Mouse (Mus musculus) hindbrain, embryonic 15.5 days (tissue): ENCODE results near the gene Plekhf1. TPM values are rescaled to one million over a fixed set of nuclear protein-coding genes. Genes with fewer than 3 reads are reported as not detected.
A peak's percentile ranks its signal among the peaks of the same experiment; 100 is the strongest.

ENCODE experiments used
- ATAC-seq: fragments of 200-750 bp; cut with Nextera tagmentation; 2 replicates; pipeline ENCODE4 v1.8.0; 2017; ENCODE audit warnings: low read depth, moderate number of reproducible peaks, moderate TSS enrichment; ENCODE audit not compliant: low FRiP score
- H3K27ac ChIP-seq: fragments of 300-500 bp; sonication (generic); replicated peaks from 2 replicates; pipeline ENCODE4 v1.5.1; 2015; ENCODE audit warnings: mild to moderate bottlenecking, inconsistent platforms
- H3K27me3 ChIP-seq: fragments of 300-500 bp; sonication (generic); 2 replicates; pipeline ENCODE4 v1.6.1; 2015; ENCODE audit warnings: control low read depth, inconsistent platforms
- H3K36me3 ChIP-seq: fragments of 300-500 bp; sonication (generic); 2 replicates; pipeline ENCODE4 v1.6.1; 2015; ENCODE audit warnings: control low read depth, inconsistent platforms
- H3K4me1 ChIP-seq: fragments of 300-500 bp; sonication (generic); replicated peaks from 2 replicates; pipeline ENCODE4 v1.6.1; 2015; ENCODE audit warnings: control low read depth, inconsistent platforms
- H3K4me2 ChIP-seq: fragments of 300-500 bp; sonication (generic); 2 replicates; pipeline ENCODE4 v1.6.1; 2015; ENCODE audit warnings: moderate library complexity, mild to moderate bottlenecking, inconsistent platforms
- H3K4me3 ChIP-seq: fragments of 300-500 bp; sonication (generic); 2 replicates; pipeline ENCODE4 v1.5.1; 2015; ENCODE audit warnings: mild to moderate bottlenecking, inconsistent platforms
- H3K9ac ChIP-seq: fragments of 300-500 bp; sonication (generic); 2 replicates; pipeline ENCODE4 v1.6.1; 2015; ENCODE audit warnings: inconsistent platforms
- H3K9me3 ChIP-seq: fragments of 300-500 bp; sonication (generic); 2 replicates; pipeline ENCODE4 v1.6.1; 2016; ENCODE audit warnings: control low read depth, inconsistent platforms
- WGBS: fragments of 180-500 bp; shearing (Covaris S2); methylation state at CpG from one replicate; pipeline ENCODE4 v1.1.7; 2015; 5-methylcytosine and 5-hydroxymethylcytosine counted together
- polyA plus RNA-seq: library from polyadenylated mRNA; unstranded; fragments of >200 nt; fragmentation: Nextera tagmentation; extraction: Ambion mirVana; gene quantifications from 2 replicates; pipeline ENCODE4 v1.2.1, GENCODE M21; 2015

Gene Plekhf1
- polyA plus RNA-seq: 0.76 and 0.88 TPM in 2 replicates

DNA sequence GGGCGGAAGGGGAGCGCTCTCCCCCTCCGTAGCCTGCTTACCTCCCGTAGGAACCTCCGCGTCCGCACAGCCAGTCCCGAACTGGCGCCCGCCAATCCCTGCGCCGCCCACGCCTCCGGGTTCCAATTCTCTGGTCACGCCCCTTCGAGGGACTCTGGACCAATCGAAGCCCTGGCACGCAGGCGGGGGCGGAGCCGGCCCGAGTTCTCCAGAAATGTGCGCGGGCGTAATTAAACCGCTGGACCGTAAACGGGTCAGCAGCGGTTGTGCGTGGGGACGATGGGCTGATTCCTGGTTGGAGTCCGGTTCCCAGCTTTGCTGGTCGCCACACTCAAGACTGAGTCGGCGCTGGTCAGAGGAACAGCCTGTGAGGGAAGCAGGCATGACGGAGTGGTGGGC, at the start of gene Plekhf1:
Gene Plekhf1 (minus strand): TSS at position 117 of the 399 bp plus-strand sequence.
- H3K36me3 ChIP-seq: no peaks in the 10 kb centered on the region
- H3K4me2 ChIP-seq: peak within 1 kb of the TSS; percentile 85
- peak within 1 kb of the TSS; percentile 49 for H3K4me3 ChIP-seq
- peak; percentile 91 for ATAC-seq
- WGBS: under 1% methylated on average over 36 of the region's 36 CpGs
- no peak within 1 kb of the TSS for H3K27ac ChIP-seq
- H3K4me1 ChIP-seq: peaks cover 12% of the 10 kb centered on the region
- H3K27me3 ChIP-seq: peaks cover 16% of the 10 kb centered on the region; the same call in 1 of the 2 replicates
- H3K9me3 ChIP-seq: no peaks in the 10 kb centered on the region
- H3K9ac ChIP-seq: peak within 1 kb of the TSS; percentile 26

DNA sequence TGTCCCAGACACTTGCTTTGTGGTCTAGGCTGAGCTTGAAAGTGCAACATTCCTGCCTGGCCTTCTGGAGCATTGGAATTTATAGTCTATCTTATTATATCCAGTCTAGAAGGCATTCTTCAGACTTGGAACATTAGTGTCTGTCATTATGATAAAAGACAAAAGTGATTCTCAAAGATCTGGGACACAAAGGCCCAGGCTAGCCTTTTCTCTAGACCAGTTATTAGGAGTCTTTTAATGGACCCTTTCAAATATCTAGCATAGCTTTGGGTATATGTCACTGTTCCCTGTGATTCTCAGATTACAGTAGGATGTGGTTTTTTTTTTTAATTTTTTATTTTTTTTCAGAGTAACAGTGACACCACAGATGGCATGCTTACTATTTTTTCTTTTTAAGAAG, 44.7 kb upstream of the Plekhf1 start:
- Histone ChIP-seq H3K4me3 (no peak overlapping the region), H3K9ac (no peak overlapping the region), H3K27ac (no peak overlapping the region), H3K27me3 (no peaks in the 10 kb centered on the region), H3K36me3 (peaks cover 3% of the 10 kb centered on the region; the same call in 1 of the 2 replicates), H3K9me3 (no peaks in the 10 kb centered on the region), H3K4me2 (no peak overlapping the region), H3K4me1 (peaks cover 18% of the 10 kb centered on the region)
- no peak for ATAC-seq

DNA sequence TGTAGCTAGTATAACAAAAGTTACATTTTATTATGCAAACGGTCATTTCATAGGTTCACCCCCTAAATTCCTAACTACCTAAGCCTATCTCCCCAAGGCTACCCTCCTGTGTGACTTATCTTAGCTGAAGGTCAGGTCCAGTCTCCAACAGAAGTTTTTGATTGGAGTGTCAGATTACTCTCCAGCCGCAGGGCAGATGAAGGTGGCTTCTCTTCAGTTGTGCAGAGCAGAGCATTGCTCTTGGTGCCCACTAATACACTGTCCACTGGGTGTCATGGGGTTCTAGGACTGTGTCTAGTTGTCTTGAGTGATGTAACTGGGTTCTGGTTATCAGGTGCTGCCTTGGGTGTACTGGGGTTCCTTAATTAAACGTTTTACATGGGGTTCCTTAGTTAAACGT, 44.0 kb upstream of the Plekhf1 start:
- no peaks in the 10 kb centered on the region for H3K27me3 ChIP-seq
- peak overlapping the region; percentile 81 for H3K9ac ChIP-seq
- peaks cover 18% of the 10 kb centered on the region for H3K4me1 ChIP-seq
- H3K36me3 ChIP-seq: peaks cover 5% of the 10 kb centered on the region; the same call in 1 of the 2 replicates
- ATAC-seq: peak; percentile 46
- H3K4me3 ChIP-seq: peak overlapping the region; percentile 90
- no peaks in the 10 kb centered on the region for H3K9me3 ChIP-seq
- H3K27ac ChIP-seq: no peak overlapping the region
- WGBS: 12% methylated on average over 4 of the region's 4 CpGs
- H3K4me2 ChIP-seq: peak overlapping the region; percentile 85

DNA sequence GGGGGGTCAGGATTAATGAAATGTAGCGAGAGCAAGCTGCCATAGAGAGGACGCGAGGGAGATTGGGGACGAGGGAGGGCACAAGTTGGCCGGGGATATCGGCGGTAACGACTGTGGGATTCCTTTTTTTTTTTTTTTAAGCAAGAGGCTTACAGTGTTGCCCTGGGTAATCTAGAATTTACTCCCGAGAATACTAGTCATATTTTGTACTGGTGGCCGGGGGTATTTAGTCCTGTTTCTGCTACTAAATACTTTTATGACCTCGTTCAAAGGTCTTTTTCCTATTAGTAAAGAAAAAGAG, 43.6 kb upstream of the Plekhf1 start:
- WGBS: under 1% methylated on average over 11 of the region's 11 CpGs
- peaks cover 9% of the 10 kb centered on the region for H3K36me3 ChIP-seq
- H3K4me2 ChIP-seq: peak overlapping the region; percentile 85
- H3K27me3 ChIP-seq: no peaks in the 10 kb centered on the region
- H3K4me3 ChIP-seq: peak overlapping the region; percentile 90
- no peaks in the 10 kb centered on the region for H3K9me3 ChIP-seq
- peak overlapping the region; percentile 87 for H3K27ac ChIP-seq
- no peak for ATAC-seq
- H3K4me1 ChIP-seq: peaks cover 18% of the 10 kb centered on the region
- H3K9ac ChIP-seq: peak overlapping the region; percentile 81

DNA sequence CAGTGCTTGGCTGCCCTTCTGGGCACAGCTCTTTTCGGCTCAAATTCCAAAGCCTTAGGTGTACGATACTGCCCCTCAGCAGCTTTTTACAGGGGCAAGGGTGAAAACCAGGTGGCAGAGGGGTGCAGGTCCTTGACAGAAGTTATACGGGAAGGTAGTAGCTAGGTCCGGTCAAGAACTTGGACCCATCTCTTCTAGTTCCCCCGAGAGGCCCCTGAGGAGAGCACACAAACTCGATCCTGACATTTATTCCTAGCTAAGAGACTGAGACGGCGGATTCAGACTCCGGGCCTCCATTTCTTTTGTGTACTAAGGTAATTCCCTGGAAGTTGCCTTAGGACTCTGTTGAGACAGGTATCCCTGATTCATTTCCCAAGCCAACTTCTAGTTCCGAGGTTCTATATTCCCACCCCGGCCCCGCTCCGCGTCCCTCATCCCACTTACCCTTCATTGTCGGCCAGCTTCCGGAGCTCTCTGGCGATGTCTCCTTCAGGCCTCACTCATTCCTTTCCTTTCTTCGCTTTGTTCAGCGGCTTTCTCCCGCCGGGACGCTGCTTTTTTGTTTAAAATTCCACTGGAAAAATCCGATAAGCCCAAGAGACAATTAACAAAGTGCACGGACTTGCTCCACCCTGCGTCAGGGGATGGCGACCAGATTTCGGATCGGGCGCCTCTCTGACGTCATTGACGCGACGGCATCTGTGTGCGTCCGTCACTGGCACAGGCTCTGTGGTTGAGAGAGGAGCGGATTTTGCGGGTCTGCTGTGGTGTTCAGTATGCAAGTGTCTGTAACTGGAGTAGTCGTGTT, 43.1 kb upstream of the Plekhf1 start, which contains the start of gene Pop4:
Gene Pop4 (minus strand): TSS at position 721 of the 808 bp plus-strand sequence.
- Histone ChIP-seq H3K4me2 (peak within 1 kb of the TSS; percentile 85), H3K9me3 (no peaks in the 10 kb centered on the region), H3K36me3 (peaks cover 14% of the 10 kb centered on the region), H3K4me3 (peak within 1 kb of the TSS; percentile 90), H3K9ac (peak within 1 kb of the TSS; percentile 81), H3K27ac (peak within 1 kb of the TSS; percentile 87), H3K27me3 (no peaks in the 10 kb centered on the region), H3K4me1 (peaks cover 18% of the 10 kb centered on the region)
- under 1% methylated on average over 38 of the region's 38 CpGs for WGBS
- ATAC-seq: peak; percentile 96

DNA sequence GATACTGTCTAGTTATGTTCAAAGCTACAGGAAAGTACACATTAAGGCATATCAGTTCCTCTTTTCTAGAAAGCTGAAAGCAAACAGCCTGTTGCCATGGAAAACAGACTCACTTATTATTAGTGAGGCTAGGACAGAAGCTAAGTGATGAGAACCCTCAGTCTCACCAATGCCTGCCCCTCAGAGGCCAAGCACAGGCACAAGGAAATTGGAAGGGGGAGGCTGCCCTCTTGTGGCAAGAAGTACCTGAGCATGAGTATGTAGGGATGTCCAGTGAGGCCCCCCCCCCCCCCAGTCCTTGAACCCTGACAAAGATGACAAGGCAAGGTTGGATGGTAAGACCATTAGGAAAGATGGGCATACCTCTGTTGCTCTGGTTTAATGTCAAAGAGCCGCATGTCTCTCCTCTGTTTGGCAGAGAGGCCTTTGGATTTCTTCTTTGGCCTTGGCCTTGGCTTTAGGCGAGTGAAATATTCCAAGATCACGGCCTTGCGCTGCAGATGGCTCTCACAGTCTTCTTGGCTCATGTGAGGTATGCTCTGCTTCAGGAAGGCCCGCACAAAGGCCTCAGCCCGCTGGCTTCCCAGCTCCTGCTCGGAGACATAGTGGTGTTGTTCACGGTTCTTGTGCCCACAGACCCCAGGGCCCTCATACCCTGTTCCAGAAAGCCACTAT, 39.3 kb upstream of the Plekhf1 start:
- H3K4me1 ChIP-seq: peaks cover 18% of the 10 kb centered on the region
- no peak overlapping the region for H3K4me3 ChIP-seq
- H3K9ac ChIP-seq: no peak overlapping the region
- WGBS: 91% methylated on average over 8 of the region's 8 CpGs
- H3K4me2 ChIP-seq: no peak overlapping the region
- no peaks in the 10 kb centered on the region for H3K27me3 ChIP-seq
- H3K9me3 ChIP-seq: no peaks in the 10 kb centered on the region
- H3K27ac ChIP-seq: no peak overlapping the region
- no peak for ATAC-seq
- H3K36me3 ChIP-seq: peaks cover 52% of the 10 kb centered on the region

DNA sequence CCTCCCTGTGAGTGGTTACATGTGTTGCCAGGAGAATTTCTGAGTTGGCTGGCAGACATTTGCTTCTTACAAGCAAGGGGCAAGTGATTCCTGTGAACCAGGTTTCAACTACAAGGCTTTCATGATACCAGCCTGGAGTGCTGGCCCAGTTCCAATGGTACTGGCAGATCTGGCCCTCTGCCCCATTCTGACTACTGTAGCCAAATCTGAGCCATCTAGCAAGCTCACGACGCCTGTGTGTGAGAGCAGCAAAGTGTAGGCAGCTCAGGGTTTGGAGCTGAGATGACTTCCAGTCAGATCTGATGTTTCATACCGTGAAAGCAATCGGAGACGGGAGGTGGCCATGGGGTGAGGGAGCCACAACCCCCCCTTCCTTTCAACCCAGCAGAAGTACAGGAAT, 34.6 kb upstream of the Plekhf1 start:
- 80% methylated on average over 5 of the region's 5 CpGs for WGBS

DNA sequence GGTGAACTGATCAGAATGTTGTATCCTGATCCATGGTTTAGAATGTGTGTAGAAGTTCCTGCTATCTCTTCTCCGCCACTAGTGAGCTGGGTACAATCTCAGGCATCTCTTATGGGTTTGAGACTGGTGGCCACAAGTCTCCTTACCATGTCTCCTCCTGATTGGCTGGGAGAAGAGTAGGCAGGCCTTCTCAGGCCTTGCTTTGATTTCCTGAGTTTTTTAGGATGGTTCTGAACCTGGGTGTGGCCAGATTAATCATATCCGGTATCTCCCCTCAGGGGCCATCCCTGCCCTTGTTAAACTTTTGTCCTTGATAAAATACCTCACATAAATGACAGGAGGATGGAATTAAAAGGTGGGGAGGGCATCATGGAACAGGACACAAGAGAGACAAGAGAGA, 31.8 kb upstream of the Plekhf1 start:
- WGBS: 97% methylated on average over 2 of the region's 2 CpGs
- Histone ChIP-seq H3K4me3 (no peak overlapping the region), H3K4me1 (no peaks in the 10 kb centered on the region), H3K36me3 (peaks cover 38% of the 10 kb centered on the region), H3K9me3 (no peaks in the 10 kb centered on the region), H3K27me3 (no peaks in the 10 kb centered on the region), H3K27ac (no peak overlapping the region), H3K4me2 (no peak overlapping the region), H3K9ac (no peak overlapping the region)
- ATAC-seq: no peak

More for the DNA sequence above, 34.6 kb upstream of the Plekhf1 start:
- H3K36me3 ChIP-seq: peaks cover 61% of the 10 kb centered on the region
- H3K4me2 ChIP-seq: no peak overlapping the region
- no peak overlapping the region for H3K27ac ChIP-seq
- H3K4me1 ChIP-seq: no peaks in the 10 kb centered on the region
- H3K27me3 ChIP-seq: no peaks in the 10 kb centered on the region
- H3K4me3 ChIP-seq: no peak overlapping the region
- ATAC-seq: no peak
- H3K9ac ChIP-seq: no peak overlapping the region
- no peaks in the 10 kb centered on the region for H3K9me3 ChIP-seq

DNA sequence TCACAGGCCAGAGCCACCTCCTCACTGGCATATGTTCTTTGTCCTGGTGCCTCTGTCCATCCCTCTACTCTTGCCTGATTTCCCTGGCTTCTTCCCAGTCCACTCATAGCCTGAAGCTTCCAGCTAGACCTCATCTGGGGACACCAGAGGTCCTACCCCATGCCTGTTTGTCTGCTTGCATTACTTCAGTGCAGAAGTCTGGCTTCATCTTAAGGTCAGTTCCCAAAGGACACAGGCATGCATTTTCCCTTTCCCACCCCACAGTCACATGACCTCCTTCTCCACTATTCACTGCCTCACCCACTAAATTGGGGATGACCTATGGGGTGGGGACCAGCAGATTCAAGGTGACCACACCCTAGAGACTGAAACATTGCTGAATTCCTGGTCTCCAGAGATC, 25.6 kb upstream of the Plekhf1 start:
- no peak overlapping the region for H3K9ac ChIP-seq
- no peaks in the 10 kb centered on the region for H3K27me3 ChIP-seq
- no peak for ATAC-seq
- H3K9me3 ChIP-seq: no peaks in the 10 kb centered on the region
- peaks cover 4% of the 10 kb centered on the region; the same call in 1 of the 2 replicates for H3K4me1 ChIP-seq
- H3K4me3 ChIP-seq: no peak overlapping the region
- H3K27ac ChIP-seq: no peak overlapping the region
- H3K36me3 ChIP-seq: no peaks in the 10 kb centered on the region
- H3K4me2 ChIP-seq: no peak overlapping the region

DNA sequence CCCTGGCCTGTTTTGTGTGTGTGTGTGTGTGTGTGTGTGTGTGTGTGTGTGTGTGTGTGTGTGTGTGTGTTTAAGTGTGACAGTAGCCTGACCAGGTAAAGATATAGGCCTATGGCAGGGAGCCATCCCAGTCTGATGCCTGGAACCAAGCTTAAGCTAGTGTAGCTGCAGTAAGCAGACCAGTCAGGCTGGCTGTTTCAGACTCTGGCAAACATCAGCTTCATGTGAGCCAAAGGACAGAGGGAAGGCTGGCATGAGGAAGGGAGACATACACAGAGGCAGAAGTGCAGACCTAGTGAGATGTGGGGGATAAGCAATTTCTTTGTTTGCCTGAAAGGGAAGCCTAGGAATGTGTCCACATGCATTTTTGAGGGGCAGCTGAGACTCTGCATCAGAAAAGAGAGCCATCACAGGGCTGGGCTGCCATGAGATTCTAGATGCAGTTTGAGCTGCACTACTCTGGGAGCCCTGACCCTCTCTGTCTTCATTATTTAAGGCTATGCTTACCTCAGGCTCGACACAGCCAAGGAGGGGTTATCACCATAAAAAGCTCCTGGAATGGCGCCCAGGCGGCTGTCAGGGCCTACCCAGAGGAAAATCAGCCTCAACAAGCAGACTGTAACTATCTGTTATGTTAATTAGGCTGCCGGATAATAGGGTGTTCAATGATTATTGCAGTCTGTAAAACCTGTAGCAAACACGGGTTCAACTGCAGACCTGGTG, 23.8 kb upstream of the Plekhf1 start:
- Histone ChIP-seq H3K4me2 (no peak overlapping the region), H3K9me3 (no peaks in the 10 kb centered on the region), H3K27me3 (no peaks in the 10 kb centered on the region), H3K4me3 (no peak overlapping the region), H3K36me3 (no peaks in the 10 kb centered on the region), H3K9ac (no peak overlapping the region), H3K27ac (peak overlapping the region; percentile 31; the same call in 1 of the 2 replicates), H3K4me1 (peaks cover 4% of the 10 kb centered on the region; the same call in 1 of the 2 replicates)
- 46% methylated on average over 5 of the region's 5 CpGs for WGBS
- peak; percentile 63; the same call in 1 of the 2 replicates for ATAC-seq

DNA sequence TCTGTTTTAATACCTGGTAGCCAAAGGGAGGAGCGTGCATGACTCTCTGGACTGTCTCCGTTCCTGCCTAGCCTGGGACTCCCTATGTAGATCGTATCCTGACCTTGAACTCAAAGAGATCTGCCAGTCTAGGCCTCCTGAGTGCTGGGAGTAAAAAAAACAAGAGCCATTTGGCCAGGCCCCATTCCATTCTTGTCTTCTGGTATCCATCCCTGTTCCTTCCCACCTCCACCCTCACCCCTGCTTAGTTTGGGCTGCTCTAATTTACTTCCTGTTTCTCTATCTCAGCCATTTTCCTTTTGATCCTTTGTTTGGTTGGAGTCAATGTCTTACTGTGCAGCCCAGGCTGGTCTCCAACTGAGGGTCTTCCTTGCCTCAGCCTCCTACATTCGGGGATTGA, 14.6 kb upstream of the Plekhf1 start:
- no peak overlapping the region for H3K27ac ChIP-seq
- no peaks in the 10 kb centered on the region for H3K27me3 ChIP-seq
- no peak overlapping the region for H3K4me3 ChIP-seq
- ATAC-seq: no peak
- WGBS: 92% methylated on average over 4 of the region's 4 CpGs
- H3K4me1 ChIP-seq: no peaks in the 10 kb centered on the region
- no peaks in the 10 kb centered on the region for H3K9me3 ChIP-seq
- no peak overlapping the region for H3K9ac ChIP-seq
- no peak overlapping the region for H3K4me2 ChIP-seq
- no peaks in the 10 kb centered on the region for H3K36me3 ChIP-seq

DNA sequence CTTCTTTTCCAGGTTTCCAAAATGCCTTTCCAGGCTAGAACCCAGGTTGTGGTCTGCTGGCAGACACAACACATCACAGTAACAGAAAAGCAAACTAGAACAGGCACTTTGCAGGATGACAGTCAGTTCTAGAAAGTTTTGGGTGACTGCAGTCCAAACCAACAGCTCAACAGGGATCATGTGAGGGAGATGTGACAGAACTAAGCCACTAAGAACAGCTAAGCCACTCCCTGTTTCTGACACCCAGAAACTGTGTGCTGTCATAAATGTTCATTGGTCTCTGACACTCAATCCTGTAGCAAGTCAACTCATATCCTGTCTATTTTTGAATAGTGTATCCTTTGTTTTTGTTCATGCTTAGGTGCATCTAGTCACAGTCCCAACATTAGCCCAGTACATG, 9.3 kb upstream of the Plekhf1 start:
- Histone ChIP-seq H3K36me3 (no peaks in the 10 kb centered on the region), H3K4me2 (no peak overlapping the region), H3K4me3 (no peak overlapping the region), H3K9ac (no peak overlapping the region), H3K4me1 (no peaks in the 10 kb centered on the region), H3K27me3 (no peaks in the 10 kb centered on the region), H3K9me3 (no peaks in the 10 kb centered on the region), H3K27ac (no peak overlapping the region)
- ATAC-seq: no peak
